Mouse (Mus musculus): ENCODE measurements around the gene Lefty1. TPM values are rescaled to one million over a fixed set of nuclear protein-coding genes. Genes with fewer than 3 reads are reported as not detected.

Lefty1 gene
- polyA plus RNA-seq, 1 experiment: 2.9 TPM

DNA sequence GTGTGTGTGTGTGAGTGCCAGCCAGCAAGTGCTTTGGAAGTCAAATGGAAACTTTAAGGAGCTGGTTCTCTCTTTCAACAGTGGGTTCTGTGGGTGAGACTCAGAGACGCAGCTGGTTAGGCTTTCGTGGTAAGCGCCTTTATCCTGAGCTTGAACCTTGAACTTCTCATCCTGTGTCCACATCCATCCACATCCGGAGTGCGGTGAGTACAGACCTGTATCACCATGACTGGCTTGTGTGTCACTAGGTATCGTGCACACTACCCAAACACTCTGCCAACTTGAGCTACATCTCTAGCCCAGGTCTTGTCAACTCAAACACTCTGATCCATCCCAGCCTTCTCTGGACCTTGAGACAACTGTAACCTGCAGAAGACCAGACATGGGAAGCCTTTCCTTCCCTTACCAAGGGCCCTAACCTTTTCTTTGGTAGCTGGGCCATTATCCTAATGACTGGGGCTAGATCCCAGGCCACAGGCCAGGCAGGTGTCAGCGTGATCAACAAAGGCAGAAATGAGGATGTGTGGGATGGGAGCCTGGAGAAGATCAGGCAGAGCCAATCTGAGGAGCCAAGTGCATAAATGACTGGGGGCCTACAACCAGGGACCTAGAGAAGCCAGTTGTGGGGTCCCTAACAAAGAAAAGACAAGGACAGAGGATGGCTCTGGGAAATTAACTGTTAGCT lies 6.1 kb downstream of the Lefty1 start:
- Histone ChIP-seq H3K27me3 (replicated peaks; ENCODE audit: control insufficient read depth, insufficient read depth, low read length) (no peaks in the 10 kb centered on the region), H3K4me1 (ENCODE audit: control insufficient read depth, insufficient read depth, low read length) (peaks cover 8% of the 10 kb centered on the region; the same call in 1 of the 2 replicates), H3K4me3 (ENCODE audit: insufficient read depth, low read depth, low read length) (no peak overlapping the region), H3K27ac (ENCODE audit: insufficient read depth, low read depth, low read length) (no peak overlapping the region), H3K36me3 (ENCODE audit: control insufficient read depth, insufficient read depth, low read length) (no peaks in the 10 kb centered on the region)
- no peak for DNase-seq
- TF ChIP-seq CTCF (conservative IDR thresholded peaks at IDR 0.05; ENCODE audit: insufficient read depth, insufficient read length, low read depth, low read length) (no peak), POLR2A (IDR thresholded peaks at IDR 0.05; ENCODE audit: low read depth, low read length) (no peak)
- 86% methylated on average over 7 of the region's 7 CpGs for WGBS

DNA sequence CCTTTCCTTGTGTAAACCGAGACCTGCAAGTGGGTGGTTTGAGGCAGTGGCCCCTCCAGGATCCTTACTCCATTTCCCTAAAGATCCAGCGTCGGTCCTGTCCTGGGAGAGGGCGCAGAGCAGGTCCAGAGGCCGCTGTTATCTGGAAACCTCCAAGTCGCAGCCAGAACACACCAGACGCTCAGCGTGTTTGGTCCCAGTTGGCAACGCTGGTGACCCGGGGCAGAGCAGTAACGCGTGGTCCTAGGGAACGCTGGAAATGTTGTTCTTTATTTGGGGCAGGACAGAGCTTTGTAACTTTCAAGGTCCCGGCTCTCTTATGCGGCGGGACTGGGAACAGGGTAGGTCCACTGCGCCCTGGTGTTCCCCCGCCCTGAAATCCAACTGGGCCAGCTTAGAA lies 6.9 kb downstream of the Lefty1 start:
- Histone ChIP-seq H3K27ac (ENCODE audit: insufficient read depth, low read depth, low read length) (peak overlapping the region; percentile 72), H3K36me3 (ENCODE audit: control insufficient read depth, insufficient read depth, low read length) (no peaks in the 10 kb centered on the region), H3K4me3 (ENCODE audit: insufficient read depth, low read depth, low read length) (peak overlapping the region; percentile 75), H3K27me3 (replicated peaks; ENCODE audit: control insufficient read depth, insufficient read depth, low read length) (no peaks in the 10 kb centered on the region), H3K4me1 (ENCODE audit: control insufficient read depth, insufficient read depth, low read length) (peaks cover 11% of the 10 kb centered on the region; the same call in 1 of the 2 replicates)
- DNase-seq: no peak
- TF ChIP-seq POLR2A (IDR thresholded peaks at IDR 0.05; ENCODE audit: low read depth, low read length) (no peak), CTCF (conservative IDR thresholded peaks at IDR 0.05; ENCODE audit: insufficient read depth, insufficient read length, low read depth, low read length) (no peak)
- WGBS: 9% methylated on average over 18 of the region's 18 CpGs

DNA sequence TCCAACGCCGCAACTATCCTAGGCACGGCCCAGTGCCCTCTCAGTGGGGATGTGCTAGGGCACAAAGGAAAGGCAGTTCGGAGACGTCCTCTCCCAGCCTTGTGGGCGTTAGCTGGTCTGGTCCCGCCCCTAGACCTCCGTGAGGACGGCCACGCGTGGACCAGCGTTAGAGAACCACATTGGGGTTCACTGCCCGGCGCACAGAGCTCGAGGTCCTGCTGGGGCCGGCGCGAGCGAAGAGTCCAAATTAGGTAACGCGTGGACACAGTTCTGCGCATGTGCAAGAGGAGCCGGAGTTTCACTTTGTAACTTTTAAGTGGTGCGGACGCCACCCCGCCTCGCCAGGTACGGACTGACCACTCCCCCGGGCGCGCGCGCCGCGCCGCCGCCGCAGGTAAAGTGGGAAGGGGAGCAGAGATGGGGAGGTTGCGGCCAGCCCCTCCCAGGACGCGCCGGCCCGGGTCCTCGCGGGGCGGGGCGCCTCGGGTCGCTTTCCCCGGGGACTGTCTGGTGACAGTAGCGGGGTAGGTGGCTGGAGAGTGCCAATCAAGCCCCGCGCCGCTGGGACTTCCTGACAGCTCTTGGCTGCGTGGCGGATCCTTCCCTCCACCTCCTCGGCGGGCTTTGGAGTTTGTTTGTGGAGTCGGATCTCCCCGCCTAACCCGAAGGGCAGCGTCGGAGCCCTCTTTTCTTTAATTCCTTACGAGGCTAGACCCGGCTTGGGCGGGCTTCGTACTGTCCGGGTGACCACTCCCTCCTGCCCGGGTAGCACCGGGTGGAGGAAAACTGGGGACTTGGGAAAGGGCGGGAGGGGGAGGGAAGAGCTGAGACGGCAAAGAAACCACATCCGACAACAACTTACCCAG lies 7.6 kb downstream of the Lefty1 start, which contains the start of gene Tmem63a:
Tmem63a (plus strand) TSS at position 179 of the 866 bp plus-strand sequence.
- under 1% methylated on average over 73 of the region's 73 CpGs for WGBS
- Histone ChIP-seq H3K36me3 (ENCODE audit: control insufficient read depth, insufficient read depth, low read length) (no peaks in the 10 kb centered on the region), H3K27me3 (replicated peaks; ENCODE audit: control insufficient read depth, insufficient read depth, low read length) (no peaks in the 10 kb centered on the region), H3K4me1 (ENCODE audit: control insufficient read depth, insufficient read depth, low read length) (peaks cover 11% of the 10 kb centered on the region; the same call in 1 of the 2 replicates), H3K4me3 (ENCODE audit: insufficient read depth, low read depth, low read length) (peak within 1 kb of the TSS; percentile 75), H3K27ac (ENCODE audit: insufficient read depth, low read depth, low read length) (peak within 1 kb of the TSS; percentile 72)
- TF ChIP-seq POLR2A (IDR thresholded peaks at IDR 0.05; ENCODE audit: low read depth, low read length) (peak; percentile 8), CTCF (conservative IDR thresholded peaks at IDR 0.05; ENCODE audit: insufficient read depth, insufficient read length, low read depth, low read length) (no peak)
- DNase-seq: peak; percentile 90

DNA sequence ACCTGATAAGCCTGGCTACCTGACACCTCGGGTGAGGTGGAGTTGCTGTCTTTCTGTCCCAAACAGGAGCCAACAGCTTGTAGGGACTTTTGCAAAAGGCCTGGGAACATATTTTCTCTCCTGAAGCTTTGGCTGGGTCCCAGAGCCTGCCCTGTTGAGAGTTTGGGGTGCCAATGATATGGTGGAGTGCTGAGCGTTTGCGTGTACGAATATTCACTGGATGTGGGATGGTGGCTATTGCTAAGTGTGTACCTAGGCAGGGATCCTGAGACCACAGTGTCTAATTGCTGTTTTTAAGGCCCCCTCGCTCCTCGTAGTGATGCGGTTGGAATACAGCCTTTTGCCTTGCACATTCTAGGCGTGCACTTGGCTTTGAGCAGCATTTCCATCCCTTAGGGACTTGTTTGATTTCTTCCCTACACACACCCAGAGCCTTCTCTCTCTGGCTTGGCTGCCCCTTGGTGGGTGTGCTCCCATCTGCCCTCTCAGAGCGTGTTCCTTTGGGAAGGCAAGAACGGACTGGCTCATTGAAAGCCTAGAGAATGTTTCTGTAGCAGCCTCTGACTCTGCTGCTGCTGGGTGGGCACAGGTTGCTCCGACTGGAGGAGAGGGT lies 8.3 kb downstream of the Lefty1 start:
- Histone ChIP-seq H3K4me1 (ENCODE audit: control insufficient read depth, insufficient read depth, low read length) (peaks cover 11% of the 10 kb centered on the region; the same call in 1 of the 2 replicates), H3K36me3 (ENCODE audit: control insufficient read depth, insufficient read depth, low read length) (no peaks in the 10 kb centered on the region), H3K27ac (ENCODE audit: insufficient read depth, low read depth, low read length) (peak overlapping the region; percentile 72), H3K4me3 (ENCODE audit: insufficient read depth, low read depth, low read length) (peak overlapping the region; percentile 75), H3K27me3 (replicated peaks; ENCODE audit: control insufficient read depth, insufficient read depth, low read length) (no peaks in the 10 kb centered on the region)
- no peak for TF ChIP-seq CTCF (conservative IDR thresholded peaks at IDR 0.05; ENCODE audit: insufficient read depth, insufficient read length, low read depth, low read length)
- 56% methylated on average over 11 of the region's 11 CpGs for WGBS
- no peak for DNase-seq

- TF ChIP-seq POLR2A (IDR thresholded peaks at IDR 0.05; ENCODE audit: low read depth, low read length) (no peak), CTCF (conservative IDR thresholded peaks at IDR 0.05; ENCODE audit: insufficient read depth, insufficient read length, low read depth, low read length) (0 out of 2 replicates have a peak, but pooled peaks have one; percentile 13)
- Histone ChIP-seq H3K27ac (ENCODE audit: insufficient read depth, low read depth, low read length) (no peak overlapping the region), H3K27me3 (replicated peaks; ENCODE audit: control insufficient read depth, insufficient read depth, low read length) (no peaks in the 10 kb centered on the region), H3K4me1 (ENCODE audit: control insufficient read depth, insufficient read depth, low read length) (peaks cover 11% of the 10 kb centered on the region; the same call in 1 of the 2 replicates), H3K4me3 (ENCODE audit: insufficient read depth, low read depth, low read length) (no peak overlapping the region), H3K36me3 (ENCODE audit: control insufficient read depth, insufficient read depth, low read length) (no peaks in the 10 kb centered on the region)
- WGBS: 61% methylated on average over 1 of the region's 1 CpGs
- no peak for DNase-seq
Measured at GRCm38 (mm10) chr1:180943896-180944295, 9.1 kb downstream of the Lefty1 start.

- WGBS: 72% methylated on average over 4 of the region's 4 CpGs
- Histone ChIP-seq H3K4me1 (ENCODE audit: control insufficient read depth, insufficient read depth, low read length) (peaks cover 11% of the 10 kb centered on the region; the same call in 1 of the 2 replicates), H3K27me3 (replicated peaks; ENCODE audit: control insufficient read depth, insufficient read depth, low read length) (no peaks in the 10 kb centered on the region), H3K4me3 (ENCODE audit: insufficient read depth, low read depth, low read length) (no peak overlapping the region), H3K27ac (ENCODE audit: insufficient read depth, low read depth, low read length) (no peak overlapping the region), H3K36me3 (ENCODE audit: control insufficient read depth, insufficient read depth, low read length) (no peaks in the 10 kb centered on the region)
- no peak for TF ChIP-seq CTCF (conservative IDR thresholded peaks at IDR 0.05; ENCODE audit: insufficient read depth, insufficient read length, low read depth, low read length)
- no peak for DNase-seq
Measured at GRCm38 (mm10) chr1:180944553-180944952, 9.7 kb downstream of the Lefty1 start.

Measured in kidney, adult 2 months (tissue).